Mouse (Mus musculus): ENCODE results near the gene Ckm.

Ckm gene

GRCm38 (mm10) chr7:19436276-19436675 is 31.7 kb downstream of the Ckm start:
- no peak for DNase-seq

- no peak for DNase-seq
Observed at GRCm38 (mm10) chr7:19437048-19437447, 32.5 kb downstream of the Ckm start.

- DNase-seq, result no peak
Observed at GRCm38 (mm10) chr7:19441448-19442091, 37.0 kb downstream of the Ckm start.

GRCm38 (mm10) chr7:19443344-19443743 is 38.8 kb downstream of the Ckm start:
- peak; percentile 83 for DNase-seq

GRCm38 (mm10) chr7:19444801-19445200 is 40.2 kb downstream of the Ckm start:
- DNase-seq, result no peak

GRCm38 (mm10) chr7:19447689-19448088 is 43.1 kb downstream of the Ckm start:
- DNase-seq, result no peak

GRCm38 (mm10) chr7:19449165-19449564 is 44.6 kb downstream of the Ckm start:
- DNase-seq, result no peak

GRCm38 (mm10) chr7:19455186-19455585 is 50.6 kb downstream of the Ckm start:
- DNase-seq, result no peak

- no peak for DNase-seq
Observed at GRCm38 (mm10) chr7:19455819-19456495, 51.4 kb downstream of the Ckm start.

- DNase-seq, result no peak
Observed at GRCm38 (mm10) chr7:19456628-19457027, 52.1 kb downstream of the Ckm start.

GRCm38 (mm10) chr7:19457414-19458071 is 53.0 kb downstream of the Ckm start:
- no peak for DNase-seq

- DNase-seq, result peak; percentile 88
Observed at GRCm38 (mm10) chr7:19458072-19458486, 53.5 kb downstream of the Ckm start.

- DNase-seq, result peak; percentile 89
Observed at GRCm38 (mm10) chr7:19458591-19459111, 54.1 kb downstream of the Ckm start, which contains the start of gene Mark4. Mark4 (minus strand) TSS chr7:19458821.

- no peak for DNase-seq
Observed at GRCm38 (mm10) chr7:19459144-19459870, 54.7 kb downstream of the Ckm start.

GRCm38 (mm10) chr7:19460500-19460899 is 55.9 kb downstream of the Ckm start:
- no peak for DNase-seq

- peak; percentile 84 for DNase-seq
Observed at GRCm38 (mm10) chr7:19461488-19461887, 56.9 kb downstream of the Ckm start.

- no peak for DNase-seq
Observed at GRCm38 (mm10) chr7:19462443-19462842, 57.9 kb downstream of the Ckm start.

- no peak for DNase-seq
Observed at GRCm38 (mm10) chr7:19462884-19463381, 58.4 kb downstream of the Ckm start, which contains the start of gene Exoc3l2. Exoc3l2 (plus strand) TSS chr7:19463331.

- no peak for DNase-seq
Observed at GRCm38 (mm10) chr7:19464367-19465307, 60.1 kb downstream of the Ckm start.

- no peak for DNase-seq
Observed at GRCm38 (mm10) chr7:19466602-19467145, 62.1 kb downstream of the Ckm start.

- DNase-seq, result no peak
Observed at GRCm38 (mm10) chr7:19467638-19468037, 63.1 kb downstream of the Ckm start.
